Mouse (Mus musculus) fat pad, adult 2 months (tissue): ENCODE measurements around the gene 6430628N08Rik.

Source experiments
- DNase-seq: peaks from one replicate; pipeline ENCODE4 v3.0.0-alpha.2; 2011; ENCODE audit warnings: low read depth, low spot score; ENCODE audit errors: extremely low read depth

Gene 6430628N08Rik

GRCm38 (mm10) chr4:115890553-115890952 is at the start of gene 6430628N08Rik:
Gene 6430628N08Rik, plus strand, starts transcription at chr4:115890665.
- DNase-seq: no peak

GRCm38 (mm10) chr4:115840842-115841241 is 49.6 kb upstream of the 6430628N08Rik start:
- no peak for DNase-seq

- no peak for DNase-seq
Observed at GRCm38 (mm10) chr4:115846656-115847055, 43.8 kb upstream of the 6430628N08Rik start.

GRCm38 (mm10) chr4:115847377-115847776 is 43.1 kb upstream of the 6430628N08Rik start:
- no peak for DNase-seq

- DNase-seq: no peak
Observed at GRCm38 (mm10) chr4:115848083-115848482, 42.4 kb upstream of the 6430628N08Rik start.

- DNase-seq: no peak
Observed at GRCm38 (mm10) chr4:115848990-115849677, 41.3 kb upstream of the 6430628N08Rik start.

- DNase-seq: no peak
Observed at GRCm38 (mm10) chr4:115850111-115850510, 40.4 kb upstream of the 6430628N08Rik start.

GRCm38 (mm10) chr4:115850631-115851030 is 39.8 kb upstream of the 6430628N08Rik start:
- no peak for DNase-seq

- no peak for DNase-seq
Observed at GRCm38 (mm10) chr4:115851569-115851968, 38.9 kb upstream of the 6430628N08Rik start.

GRCm38 (mm10) chr4:115855100-115855499 is 35.4 kb upstream of the 6430628N08Rik start:
- DNase-seq: no peak

- no peak for DNase-seq
Observed at GRCm38 (mm10) chr4:115855609-115856008, 34.9 kb upstream of the 6430628N08Rik start.

GRCm38 (mm10) chr4:115856282-115856681 is 34.2 kb upstream of the 6430628N08Rik start:
- no peak for DNase-seq

GRCm38 (mm10) chr4:115857293-115857883 is 33.1 kb upstream of the 6430628N08Rik start:
- DNase-seq: no peak

- no peak for DNase-seq
Observed at GRCm38 (mm10) chr4:115863352-115863751, 27.1 kb upstream of the 6430628N08Rik start.

GRCm38 (mm10) chr4:115863880-115864279 is 26.6 kb upstream of the 6430628N08Rik start:
- no peak for DNase-seq

GRCm38 (mm10) chr4:115869512-115870210 is 20.8 kb upstream of the 6430628N08Rik start:
- no peak for DNase-seq

- no peak for DNase-seq
Observed at GRCm38 (mm10) chr4:115873231-115873630, 17.2 kb upstream of the 6430628N08Rik start.

GRCm38 (mm10) chr4:115878216-115878678 is 12.2 kb upstream of the 6430628N08Rik start:
- DNase-seq: no peak

GRCm38 (mm10) chr4:115878828-115879227 is 11.6 kb upstream of the 6430628N08Rik start:
- no peak for DNase-seq

- DNase-seq: no peak
Observed at GRCm38 (mm10) chr4:115881183-115881582, 9.3 kb upstream of the 6430628N08Rik start.

- DNase-seq: no peak
Observed at GRCm38 (mm10) chr4:115882195-115882594, 8.3 kb upstream of the 6430628N08Rik start.

GRCm38 (mm10) chr4:115884022-115884421 is 6.4 kb upstream of the 6430628N08Rik start, which contains the start of gene Kncn:
Gene Kncn, plus strand, starts transcription at chr4:115884400.
- DNase-seq: no peak
